Mouse (Mus musculus) yolk sac, embryonic 10.5 days (tissue): ENCODE results near the gene Mdp1.
A peak's percentile ranks its signal among the peaks of the same experiment; 100 is the strongest.

Experiments
- DNase-seq: peaks from one replicate; pipeline ENCODE4 v3.0.0-alpha.2; 2017; ENCODE audit warnings: low spot score

Mdp1 gene

DNA sequence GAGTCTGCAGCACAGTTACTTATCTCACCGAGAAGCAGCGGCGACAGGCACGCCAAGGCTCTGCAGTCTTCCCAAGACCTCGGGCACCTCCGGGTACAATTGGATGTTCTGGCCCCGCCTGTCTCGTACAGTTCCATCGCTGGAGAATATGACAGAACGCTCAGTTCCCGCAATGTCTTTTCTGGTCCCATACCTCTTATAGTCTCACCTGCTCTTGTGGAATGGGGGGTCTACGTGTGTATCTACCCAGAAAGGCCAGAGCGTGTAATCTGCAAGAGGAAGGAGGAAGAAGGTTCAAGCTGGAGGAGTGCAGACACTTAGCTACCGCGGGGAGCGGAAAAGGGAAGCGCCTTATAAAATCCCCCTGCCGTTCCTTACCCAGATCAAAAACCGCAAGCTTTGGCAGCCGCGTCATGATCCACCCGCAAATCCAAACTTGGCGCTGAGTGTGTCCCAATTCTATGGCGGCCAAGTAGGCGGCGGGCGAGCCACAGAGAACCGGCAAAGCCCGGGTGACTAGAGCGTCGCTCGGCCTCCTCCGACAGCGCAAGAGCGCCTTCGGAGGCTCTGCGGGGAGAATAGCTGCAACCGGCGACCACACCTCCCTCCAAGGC, at the start of gene Mdp1:
Mdp1 (minus strand) TSS at position 549 of the 614 bp plus-strand sequence.
- DNase-seq = peak; percentile 85

DNA sequence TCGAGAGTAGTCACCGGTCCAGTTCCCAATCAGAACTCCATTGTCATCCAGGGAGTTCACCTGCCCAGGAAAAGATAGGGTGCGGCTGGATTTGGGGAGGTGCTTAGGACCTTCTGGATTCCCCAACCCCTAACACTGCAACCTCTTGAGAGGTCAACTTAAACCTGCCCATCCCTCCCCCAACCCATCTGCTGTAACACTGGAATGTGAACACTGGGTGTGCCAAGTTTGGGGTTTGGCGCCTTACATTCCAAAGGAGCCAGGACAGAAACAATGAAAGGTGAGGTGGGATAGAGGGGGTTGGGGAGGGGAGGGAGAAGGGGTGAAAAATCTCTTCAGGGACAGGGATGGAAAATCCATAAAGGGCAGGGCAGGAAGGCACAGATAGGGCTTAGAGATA, 49.2 kb upstream of the Mdp1 start:
- DNase-seq = no peak

GRCm38 (mm10) chr14:55707397-55707796, 47.1 kb upstream of the Mdp1 start:
- DNase-seq = peak; percentile 83

- DNase-seq = no peak
These were observed 45.8 kb upstream of the Mdp1 start for GRCm38 (mm10) chr14:55706051-55706600.

DNA sequence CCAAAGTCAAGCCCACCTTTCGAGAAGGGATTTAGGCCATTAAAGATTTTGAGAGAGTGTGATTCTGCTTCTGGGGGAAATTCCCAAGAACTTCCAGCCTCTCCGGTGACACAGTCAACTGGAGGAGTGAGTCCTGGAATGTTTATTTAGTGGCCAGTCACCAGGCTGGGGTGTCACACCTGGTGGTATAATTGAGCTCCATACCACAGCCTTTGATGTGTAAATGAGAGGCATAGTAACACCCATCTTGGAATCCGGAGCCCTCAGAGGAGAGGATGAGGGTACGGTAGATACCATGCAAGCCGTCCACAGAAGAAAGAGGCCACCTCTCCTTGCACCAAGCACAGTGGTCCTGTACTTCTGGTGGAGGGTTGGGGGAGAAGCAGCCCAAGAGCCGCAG, 42.5 kb upstream of the Mdp1 start:
- DNase-seq = no peak

GRCm38 (mm10) chr14:55701131-55701530, 40.8 kb upstream of the Mdp1 start:
- DNase-seq = no peak

GRCm38 (mm10) chr14:55697226-55697625, 36.9 kb upstream of the Mdp1 start:
- no peak for DNase-seq

DNA sequence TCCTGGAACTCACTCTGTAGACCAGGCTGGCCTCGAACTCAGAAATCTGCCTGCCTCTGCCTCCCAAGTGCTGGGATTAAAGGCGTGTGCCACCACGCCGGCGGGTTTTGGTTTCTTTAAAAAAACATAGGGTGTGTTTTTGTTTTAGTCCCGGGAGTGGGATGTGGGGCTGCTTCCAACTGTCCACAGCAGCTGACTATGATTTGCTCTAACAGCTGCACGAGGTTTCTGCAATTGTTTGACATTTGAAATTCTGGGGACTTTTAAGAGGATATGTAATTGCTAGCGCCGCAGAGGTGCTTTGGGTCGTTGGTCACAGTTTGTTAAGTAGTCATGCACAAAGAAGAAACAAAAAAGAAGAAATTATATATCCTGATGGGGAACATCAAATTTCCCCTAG, 29.1 kb upstream of the Mdp1 start:
- DNase-seq = no peak

DNA sequence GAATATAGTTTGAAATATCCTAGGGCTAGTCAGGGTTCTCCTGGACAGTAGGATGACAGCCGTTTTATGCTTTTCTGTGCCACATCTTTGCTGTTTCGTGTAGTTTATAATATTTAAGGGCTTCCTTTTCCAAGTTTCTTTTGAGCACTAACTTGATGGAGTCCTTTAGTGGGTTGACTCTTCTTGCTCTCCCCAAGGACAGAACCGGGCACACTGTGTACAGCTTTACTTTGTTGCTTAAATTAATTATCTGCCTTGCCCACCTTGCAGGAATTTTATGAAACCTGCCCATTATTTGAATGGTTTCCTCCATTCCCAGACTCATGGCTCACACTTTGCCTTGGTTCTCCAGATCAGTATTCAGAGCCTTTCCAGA, 21.8 kb upstream of the Mdp1 start:
- no peak for DNase-seq

DNA sequence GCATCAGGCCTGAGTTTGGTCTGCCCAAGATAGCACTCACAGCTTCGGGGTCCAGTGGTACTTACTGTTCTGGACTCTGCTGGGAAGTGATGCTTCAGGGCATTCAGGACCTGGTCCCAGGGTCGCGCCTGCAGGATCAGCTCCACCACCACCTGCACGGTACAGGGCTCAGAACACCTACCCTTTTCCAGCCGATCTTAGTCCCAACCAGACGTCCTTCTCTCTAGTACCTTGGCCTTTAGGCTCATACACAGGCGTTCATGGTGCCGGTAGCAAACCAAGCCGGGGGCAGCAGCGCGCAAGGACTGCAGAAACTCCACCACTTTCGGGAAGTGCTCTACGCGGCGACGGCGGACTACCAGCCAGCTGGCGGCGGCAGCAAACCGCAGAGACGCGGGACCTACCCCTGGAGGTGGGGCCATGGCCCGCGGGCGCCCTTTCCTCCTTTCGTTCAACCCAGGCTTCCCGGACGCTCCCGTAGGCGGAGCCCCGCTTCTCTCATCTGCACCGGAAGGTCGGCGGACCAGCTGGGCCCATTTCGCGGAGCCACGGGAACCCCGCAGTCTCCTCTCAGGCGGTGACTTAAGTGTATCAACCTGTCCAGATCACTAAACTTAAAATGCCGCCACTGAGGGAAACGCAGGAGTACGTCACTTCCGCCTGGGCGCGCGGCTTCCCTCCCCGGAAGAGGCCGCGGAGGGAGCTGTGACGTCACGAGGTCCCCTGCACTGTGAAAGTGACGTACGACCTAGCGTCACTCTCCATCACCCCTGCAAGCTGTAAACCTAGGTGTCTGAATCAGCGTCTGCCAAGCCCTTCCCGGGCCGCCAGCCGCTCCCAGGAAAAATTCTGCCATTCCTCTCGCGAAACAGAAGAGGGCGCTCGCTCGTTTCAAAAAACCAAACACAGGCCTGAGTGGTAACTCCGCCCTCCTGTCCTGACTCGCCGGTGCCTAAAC, 21.1 kb upstream of the Mdp1 start, which contains the start of gene Tinf2:
Tinf2 (minus strand) TSS at position 661 of the 958 bp plus-strand sequence.
- DNase-seq = peak; percentile 97

- DNase-seq = no peak
These were observed 17.3 kb upstream of the Mdp1 start for GRCm38 (mm10) chr14:55677615-55678014.

DNA sequence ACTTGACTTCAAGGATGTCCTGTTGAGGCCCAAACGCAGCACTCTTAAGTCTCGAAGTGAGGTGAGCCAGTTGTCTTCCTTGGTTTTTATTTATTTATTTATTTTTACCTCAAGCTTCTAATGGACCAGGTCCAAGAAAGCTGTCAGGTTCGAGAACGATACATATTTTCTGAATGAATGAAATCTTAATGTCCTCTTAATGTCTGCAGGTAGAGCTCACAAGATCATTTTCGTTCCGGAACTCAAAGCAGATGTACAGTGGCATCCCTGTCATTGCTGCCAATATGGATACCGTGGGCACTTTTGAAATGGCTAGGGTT, 12.4 kb upstream of the Mdp1 start:
- no peak for DNase-seq

DNA sequence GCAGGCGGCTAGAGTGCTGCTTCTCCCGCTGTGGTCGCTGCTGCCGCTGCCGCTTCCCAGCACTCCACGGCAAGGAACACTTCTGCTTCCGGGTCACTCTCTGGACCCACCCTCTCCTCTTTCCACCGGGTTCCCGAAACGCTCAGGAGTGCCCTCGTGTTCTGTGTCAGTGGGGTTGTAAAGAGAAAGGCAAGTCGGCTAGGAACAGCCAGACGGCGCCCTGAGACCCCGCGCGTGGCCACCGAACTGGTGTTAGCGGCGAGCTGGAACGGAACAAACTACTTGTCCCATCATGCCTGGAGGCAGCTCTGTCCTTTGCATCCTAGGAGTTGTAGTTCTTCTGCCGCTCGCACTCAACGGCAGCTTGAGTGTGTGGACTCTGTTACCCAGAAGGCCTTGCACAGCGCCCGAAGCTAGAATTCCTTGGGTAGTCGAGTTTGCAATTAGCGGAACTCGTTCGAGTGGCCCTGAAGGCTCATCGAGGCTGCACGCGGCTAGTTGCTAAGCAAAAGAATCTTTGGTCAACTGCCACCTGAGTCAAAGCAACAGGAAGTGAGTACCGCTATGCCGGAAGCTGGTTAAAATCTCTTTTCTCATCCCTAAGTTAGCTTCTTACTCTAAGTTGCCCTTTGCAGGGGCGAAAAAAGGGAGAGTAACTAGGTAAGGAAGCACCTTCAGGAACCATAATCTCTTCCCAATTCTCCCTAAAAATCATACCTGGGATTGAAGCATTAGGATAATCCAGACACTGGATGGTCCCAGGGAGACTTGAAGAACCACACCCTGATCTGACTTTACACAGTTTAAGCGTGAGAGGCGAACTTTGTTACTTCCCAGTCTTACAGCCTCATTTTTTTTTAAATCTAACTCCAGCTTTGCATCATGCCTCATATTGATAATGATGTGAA, 11.8 kb upstream of the Mdp1 start, which contains the start of the genes Gmpr2 and Nedd8:
Gmpr2 (plus strand) TSS at position 109 of the 908 bp plus-strand sequence.
Nedd8 (minus strand) TSS at position 292 of the 908 bp plus-strand sequence.
- peak; percentile 97 for DNase-seq

- DNase-seq = no peak
These were observed 11.2 kb upstream of the Mdp1 start for GRCm38 (mm10) chr14:55671486-55671832.

GRCm38 (mm10) chr14:55660636-55661035, 328 bp upstream of the Mdp1 start:
- no peak for DNase-seq

- DNase-seq = peak; percentile 52
These were observed 2.3 kb downstream of the Mdp1 start for GRCm38 (mm10) chr14:55658011-55658410.

GRCm38 (mm10) chr14:55656935-55657334, 3.4 kb downstream of the Mdp1 start:
- no peak for DNase-seq

GRCm38 (mm10) chr14:55651528-55651927, 8.8 kb downstream of the Mdp1 start:
- DNase-seq = no peak

GRCm38 (mm10) chr14:55649884-55650283, 10.4 kb downstream of the Mdp1 start, which contains the start of gene Tssk4:
Tssk4 (plus strand) TSS chr14:55650184.
- no peak for DNase-seq

DNA sequence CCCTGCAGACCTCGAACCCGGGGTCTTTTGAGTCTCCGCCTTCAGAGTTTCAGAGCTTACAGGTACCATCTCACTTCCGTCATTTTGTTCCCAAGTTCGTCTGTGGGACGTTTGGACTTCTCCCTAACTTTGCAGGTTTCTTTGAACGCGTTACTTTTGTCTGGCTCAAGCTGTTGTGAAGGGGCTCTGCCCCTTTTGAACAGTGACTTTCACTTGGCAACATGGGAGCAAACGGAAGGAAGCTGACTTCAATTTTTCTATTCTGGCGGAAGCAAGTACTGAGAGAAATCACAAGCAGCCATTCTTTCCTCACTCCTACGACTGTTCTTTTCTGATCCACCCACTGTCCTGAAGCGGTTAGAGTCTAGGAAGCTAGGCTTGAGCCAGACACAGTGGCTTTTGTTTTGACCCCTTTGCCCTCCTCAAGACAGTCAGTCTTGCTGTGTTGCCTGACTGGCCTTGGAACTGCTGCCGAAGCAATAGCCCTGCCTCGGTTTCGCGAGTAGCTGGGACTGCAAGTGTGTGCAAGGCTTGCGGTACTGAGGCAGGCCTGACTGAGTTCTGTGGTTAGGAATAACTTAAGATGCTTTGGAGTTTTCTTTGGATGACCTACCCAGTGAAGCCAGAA, 15.9 kb downstream of the Mdp1 start:
- DNase-seq = peak; percentile 36
